Mouse (Mus musculus) intestine, embryonic 15.5 days (tissue): Measurements from ENCODE around the gene Smyd3. TPM values are rescaled to one million over a fixed set of nuclear protein-coding genes. Genes with fewer than 3 reads are reported as not detected.
"Not testable (repeated sequence)": the region's sequence is repeated elsewhere in the genome, so short reads cannot be mapped to it uniquely, and the experiment has no call there.

Experiments used
- ATAC-seq: fragments of 200-750 bp; cut with Nextera tagmentation; 2 replicates; pipeline ENCODE4 v1.8.0; 2017; ENCODE audit warnings: moderate TSS enrichment, moderate library complexity
- H3K27ac ChIP-seq: fragments of 300-500 bp; sonication (generic); 2 replicates; pipeline ENCODE4 v1.5.1; 2015; ENCODE audit warnings: mild to moderate bottlenecking, inconsistent platforms
- H3K27me3 ChIP-seq: fragments of 300-500 bp; sonication (generic); replicated peaks from 2 replicates; pipeline ENCODE4 v1.6.1; 2015; ENCODE audit warnings: inconsistent platforms
- H3K36me3 ChIP-seq: fragments of 300-500 bp; sonication (generic); 2 replicates; pipeline ENCODE4 v1.6.1; 2015; ENCODE audit warnings: inconsistent platforms
- H3K4me1 ChIP-seq: fragments of 300-500 bp; sonication (generic); replicated peaks from 2 replicates; pipeline ENCODE4 v1.6.1; 2015; ENCODE audit warnings: inconsistent platforms
- H3K4me2 ChIP-seq: fragments of 300-500 bp; sonication (generic); replicated peaks from 2 replicates; pipeline ENCODE4 v1.6.1; 2015; ENCODE audit warnings: mild to moderate bottlenecking, inconsistent platforms
- H3K4me3 ChIP-seq: fragments of 300-500 bp; sonication (generic); replicated peaks from 2 replicates; pipeline ENCODE4 v1.5.1; 2015; ENCODE audit warnings: inconsistent platforms
- H3K9ac ChIP-seq: fragments of 300-500 bp; sonication (generic); 2 replicates; pipeline ENCODE4 v1.6.1; 2015; ENCODE audit warnings: inconsistent platforms
- H3K9me3 ChIP-seq: fragments of 300-500 bp; sonication (generic); 2 replicates; pipeline ENCODE4 v1.6.1; 2016; ENCODE audit warnings: inconsistent platforms
- WGBS: fragments of 180-500 bp; shearing (Covaris S2); methylation state at CpG from one replicate; pipeline ENCODE4 v1.1.7; 2015; 5-methylcytosine and 5-hydroxymethylcytosine counted together
- polyA plus RNA-seq: library from polyadenylated mRNA; unstranded; fragments of >200 nt; fragmentation: Nextera tagmentation; extraction: Ambion mirVana; gene quantifications from 2 replicates; pipeline ENCODE4 v1.2.1, GENCODE M21; 2015

Smyd3 gene
- polyA plus RNA-seq, 1 experiment from 2014 or later: 18.1 TPM

DNA sequence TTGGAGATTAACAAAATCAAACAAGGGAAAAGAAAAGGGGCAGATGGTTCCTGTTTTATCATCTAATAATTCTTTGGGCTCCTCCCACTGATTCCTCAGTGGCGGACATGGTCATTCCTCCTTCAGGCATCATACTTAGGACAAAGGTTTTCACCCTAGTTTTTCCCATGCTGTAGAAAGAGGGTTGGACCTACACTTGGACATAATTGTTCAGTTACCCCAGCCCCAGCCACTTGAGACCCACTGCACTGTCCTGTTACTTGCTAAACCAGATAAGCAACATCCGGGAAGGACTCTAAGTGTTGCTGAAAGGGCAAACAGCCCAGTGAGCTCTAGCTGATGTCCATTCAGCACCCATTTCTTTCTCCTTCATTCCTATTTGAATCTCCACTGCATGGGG is 327.0 kb downstream of the Smyd3 start:
- Histone ChIP-seq H3K4me1 (no peaks in the 10 kb centered on the region), H3K9me3 (no peaks in the 10 kb centered on the region), H3K36me3 (no peaks in the 10 kb centered on the region), H3K27me3 (no peaks in the 10 kb centered on the region), H3K9ac (no peak overlapping the region), H3K4me2 (no peak overlapping the region), H3K27ac (no peak overlapping the region), H3K4me3 (no peak overlapping the region)
- 64% methylated on average over 2 of the region's 2 CpGs for whole genome bisulfite sequencing
- ATAC-seq: no peak

DNA sequence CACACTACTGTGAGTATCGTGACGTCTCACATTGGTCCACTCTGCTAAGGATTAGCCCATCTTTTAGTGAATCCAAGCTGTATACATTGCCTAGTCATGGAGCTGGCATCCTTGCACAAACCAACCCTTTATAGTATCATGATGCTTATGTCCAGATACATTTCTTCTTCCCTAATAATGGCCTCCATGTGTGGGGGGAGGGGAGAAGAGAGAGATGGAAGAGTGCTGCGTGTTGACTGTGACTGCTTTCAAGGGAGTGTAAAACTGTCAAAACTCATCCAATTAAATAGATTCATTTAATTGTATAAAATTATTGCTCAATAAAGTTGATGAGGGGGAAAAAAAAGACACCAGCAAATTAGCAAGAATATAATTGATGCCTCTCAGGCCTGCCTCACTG is 330.7 kb downstream of the Smyd3 start:
- H3K4me2 ChIP-seq: no peak overlapping the region
- no peaks in the 10 kb centered on the region for H3K27me3 ChIP-seq
- WGBS: 89% methylated on average over 3 of the region's 3 CpGs
- H3K36me3 ChIP-seq: no peaks in the 10 kb centered on the region
- no peak overlapping the region for H3K27ac ChIP-seq
- no peak overlapping the region for H3K4me3 ChIP-seq
- H3K9ac ChIP-seq: no peak overlapping the region
- H3K4me1 ChIP-seq: no peaks in the 10 kb centered on the region
- no peak for ATAC-seq
- H3K9me3 ChIP-seq: no peaks in the 10 kb centered on the region

DNA sequence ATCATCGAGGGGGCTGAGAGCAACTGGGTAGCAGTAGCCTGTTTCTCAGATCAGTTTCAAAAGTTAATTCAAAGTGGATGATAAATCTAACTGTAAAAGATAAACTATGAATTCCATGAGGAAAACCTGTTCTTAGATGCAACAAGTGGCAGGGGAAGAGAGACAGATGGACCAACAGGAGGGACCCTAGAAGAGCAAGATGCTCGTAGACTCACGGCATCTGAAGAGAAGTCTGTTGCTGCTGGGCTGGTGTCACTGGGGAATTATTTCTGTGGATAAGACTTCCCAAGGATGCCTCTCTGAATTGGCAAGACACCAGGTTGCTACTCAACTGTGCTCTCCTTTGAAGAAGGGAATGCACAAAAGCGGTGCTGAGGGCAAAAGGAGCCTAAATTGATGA is 333.2 kb downstream of the Smyd3 start:
- no peak for ATAC-seq
- Histone ChIP-seq H3K4me2 (no peak overlapping the region), H3K4me3 (no peak overlapping the region), H3K9me3 (no peaks in the 10 kb centered on the region), H3K27ac (no peak overlapping the region), H3K27me3 (no peaks in the 10 kb centered on the region), H3K9ac (no peak overlapping the region), H3K36me3 (no peaks in the 10 kb centered on the region), H3K4me1 (no peaks in the 10 kb centered on the region)
- 73% methylated on average over 4 of the region's 4 CpGs for WGBS

DNA sequence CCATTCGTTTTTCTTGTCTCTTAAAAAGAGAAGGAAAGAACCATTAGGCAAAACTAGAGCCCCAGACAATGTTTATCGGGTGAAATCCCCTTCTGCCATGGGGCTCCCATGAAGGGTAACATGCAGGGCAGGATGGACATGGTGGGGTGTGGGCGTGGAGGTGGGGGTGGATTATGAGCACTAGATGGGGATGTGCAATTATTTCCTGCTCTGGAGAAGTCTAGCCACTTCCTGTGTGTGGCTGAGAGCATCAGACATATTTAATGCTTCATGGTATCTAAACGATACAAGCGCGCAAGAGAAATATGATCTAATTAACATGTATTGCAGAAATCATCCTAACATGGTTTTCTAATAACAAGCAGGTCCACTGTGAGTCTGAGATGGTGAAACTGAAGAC is 334.3 kb downstream of the Smyd3 start:
- 80% methylated on average over 6 of the region's 6 CpGs for WGBS

DNA sequence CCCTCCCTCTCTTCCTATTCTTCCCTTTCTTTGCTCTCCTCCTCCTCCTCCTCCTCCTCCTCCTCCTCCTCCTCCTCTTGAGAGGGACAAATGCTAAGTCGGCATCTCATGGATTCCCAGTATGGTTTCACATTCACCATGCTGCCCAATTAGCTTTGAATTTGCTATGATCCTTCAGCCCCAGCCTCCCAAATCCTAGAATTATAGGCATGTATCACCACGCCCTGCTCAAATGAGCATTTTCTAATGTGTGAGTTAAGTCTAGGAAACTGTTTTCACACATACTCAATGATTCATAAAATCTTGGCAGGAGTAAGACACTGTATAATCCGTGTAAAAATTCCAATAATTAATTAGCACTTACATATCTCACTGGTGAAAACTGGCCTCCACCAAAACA is 337.3 kb downstream of the Smyd3 start:
- Histone ChIP-seq H3K4me2 (no peak overlapping the region), H3K9ac (no peak overlapping the region), H3K27ac (no peak overlapping the region), H3K4me3 (no peak overlapping the region), H3K4me1 (no peaks in the 10 kb centered on the region), H3K27me3 (no peaks in the 10 kb centered on the region), H3K36me3 (no peaks in the 10 kb centered on the region), H3K9me3 (no peaks in the 10 kb centered on the region)
- WGBS: 79% methylated on average over 3 of the region's 3 CpGs
- ATAC-seq: no peak

More for the DNA sequence above, 334.3 kb downstream of the Smyd3 start:
- ATAC-seq: no peak
- Histone ChIP-seq H3K9me3 (no peaks in the 10 kb centered on the region), H3K27me3 (no peaks in the 10 kb centered on the region), H3K4me2 (no peak overlapping the region), H3K4me1 (no peaks in the 10 kb centered on the region), H3K36me3 (no peaks in the 10 kb centered on the region), H3K27ac (no peak overlapping the region), H3K4me3 (no peak overlapping the region), H3K9ac (no peak overlapping the region)

DNA sequence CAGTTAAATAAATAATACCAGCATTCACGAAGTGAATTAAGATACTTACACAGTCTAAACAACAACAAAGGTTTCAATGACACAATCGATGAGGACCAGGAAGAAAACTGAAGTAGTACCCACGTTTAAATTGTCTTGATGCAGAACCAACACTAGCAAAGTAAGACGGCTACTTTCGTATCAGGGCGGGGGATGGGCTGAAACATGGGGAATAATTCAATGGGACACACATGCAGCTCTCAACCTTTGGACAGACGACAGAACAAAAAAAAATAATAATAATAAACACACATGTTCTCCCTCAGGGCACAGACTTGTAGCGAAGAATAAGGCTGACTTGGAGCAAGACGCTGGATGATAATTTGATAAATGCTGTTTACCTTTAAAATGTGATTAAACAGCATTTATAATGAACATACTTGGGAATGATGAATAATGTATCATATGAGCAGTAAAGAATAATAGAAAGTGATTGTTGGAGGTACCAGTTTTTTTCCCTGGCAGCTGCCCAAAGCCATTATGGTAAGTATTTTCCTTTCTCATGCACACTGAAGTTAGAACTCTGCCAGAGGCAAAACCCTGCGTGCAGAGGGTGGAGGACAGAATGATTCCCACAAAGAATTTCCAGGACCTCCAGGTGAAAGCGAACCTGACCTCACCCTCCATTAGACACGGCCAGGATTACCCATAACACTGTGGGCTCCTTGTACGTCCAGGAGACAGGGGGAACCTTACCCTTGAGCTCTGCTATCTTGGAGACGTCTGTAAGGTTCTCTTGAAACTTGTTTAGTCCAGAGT is 340.8 kb downstream of the Smyd3 start:
- no peaks in the 10 kb centered on the region for H3K9me3 ChIP-seq
- WGBS: 62% methylated on average over 14 of the region's 14 CpGs
- H3K4me2 ChIP-seq: no peak overlapping the region
- no peaks in the 10 kb centered on the region for H3K4me1 ChIP-seq
- no peak overlapping the region for H3K4me3 ChIP-seq
- no peak overlapping the region for H3K9ac ChIP-seq
- H3K36me3 ChIP-seq: no peaks in the 10 kb centered on the region
- H3K27me3 ChIP-seq: no peaks in the 10 kb centered on the region
- no peak overlapping the region for H3K27ac ChIP-seq
- ATAC-seq: no peak

DNA sequence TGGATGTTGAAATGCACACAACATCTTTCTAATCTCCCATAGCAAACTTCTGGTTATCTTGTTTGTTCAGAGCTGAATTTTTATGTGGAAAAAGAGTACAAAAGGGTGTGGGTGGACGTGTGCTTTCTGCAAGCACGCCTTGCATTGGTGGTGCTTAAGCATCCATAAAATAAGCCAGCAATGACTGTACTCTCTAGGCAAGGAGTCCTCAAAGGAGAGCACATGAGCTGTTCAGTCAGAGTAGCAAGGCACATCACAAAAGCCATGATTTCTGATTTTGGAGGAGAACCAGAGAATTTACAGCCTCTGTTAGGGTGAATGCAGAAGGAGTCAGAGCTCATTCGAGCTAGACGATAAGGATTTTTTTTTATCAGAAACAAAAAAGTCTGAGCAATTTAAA is 343.6 kb downstream of the Smyd3 start:
- no peaks in the 10 kb centered on the region for H3K9me3 ChIP-seq
- ATAC-seq: no peak
- H3K4me2 ChIP-seq: no peak overlapping the region
- H3K9ac ChIP-seq: no peak overlapping the region
- H3K4me1 ChIP-seq: no peaks in the 10 kb centered on the region
- H3K27me3 ChIP-seq: no peaks in the 10 kb centered on the region
- no peak overlapping the region for H3K27ac ChIP-seq
- 56% methylated on average over 4 of the region's 4 CpGs for WGBS
- no peaks in the 10 kb centered on the region for H3K36me3 ChIP-seq
- H3K4me3 ChIP-seq: no peak overlapping the region

DNA sequence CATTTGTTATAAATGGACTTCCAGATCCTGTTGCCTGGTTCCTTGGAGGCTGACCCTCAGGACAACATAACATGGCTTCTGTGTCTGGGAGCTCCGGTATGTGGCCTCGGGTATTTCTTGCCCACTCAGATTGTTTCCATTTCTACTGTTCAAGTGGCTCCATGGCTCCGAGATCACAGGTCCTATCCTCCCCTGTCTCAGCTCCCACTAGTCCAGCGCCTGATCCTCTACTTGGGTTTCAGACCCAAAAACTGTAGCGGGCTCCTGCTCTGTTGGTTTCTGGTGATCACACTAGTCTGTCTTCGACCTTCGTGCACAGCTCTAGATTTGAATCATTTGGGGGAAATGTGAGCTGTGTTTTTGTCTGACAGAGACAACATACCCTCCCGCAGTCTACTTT is 347.3 kb downstream of the Smyd3 start:
- H3K4me3 ChIP-seq: no peak overlapping the region
- ATAC-seq: no peak
- H3K9ac ChIP-seq: no peak overlapping the region
- H3K27me3 ChIP-seq: no peaks in the 10 kb centered on the region
- WGBS: 87% methylated on average over 8 of the region's 8 CpGs
- no peak overlapping the region for H3K27ac ChIP-seq
- H3K36me3 ChIP-seq: no peaks in the 10 kb centered on the region
- no peak overlapping the region for H3K4me2 ChIP-seq
- no peaks in the 10 kb centered on the region for H3K9me3 ChIP-seq
- H3K4me1 ChIP-seq: no peaks in the 10 kb centered on the region

DNA sequence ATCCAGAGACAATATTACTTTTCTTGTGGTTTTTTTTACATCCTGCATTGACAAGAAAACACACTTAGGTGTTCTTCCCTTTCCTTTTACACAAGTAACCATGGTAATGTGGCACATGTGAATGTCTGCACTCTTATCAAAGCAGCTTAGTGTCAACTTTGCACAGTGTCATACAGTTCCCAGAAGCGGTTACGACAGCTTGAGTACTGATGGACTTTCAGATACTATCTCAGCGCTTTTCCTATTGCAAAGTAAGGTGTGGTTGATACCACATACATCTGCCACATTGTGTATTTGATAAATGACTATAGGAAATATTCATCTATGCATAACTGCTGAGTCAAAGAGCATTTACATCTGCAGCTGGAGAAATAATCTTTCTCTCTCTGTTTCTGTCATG is 348.1 kb downstream of the Smyd3 start:
- no peak overlapping the region for H3K4me3 ChIP-seq
- peak; percentile 94 for ATAC-seq
- H3K9me3 ChIP-seq: no peaks in the 10 kb centered on the region
- WGBS: 73% methylated on average over 3 of the region's 3 CpGs
- H3K27me3 ChIP-seq: no peaks in the 10 kb centered on the region
- H3K9ac ChIP-seq: no peak overlapping the region
- no peak overlapping the region for H3K27ac ChIP-seq
- H3K4me1 ChIP-seq: no peaks in the 10 kb centered on the region
- H3K4me2 ChIP-seq: no peak overlapping the region
- H3K36me3 ChIP-seq: no peaks in the 10 kb centered on the region

DNA sequence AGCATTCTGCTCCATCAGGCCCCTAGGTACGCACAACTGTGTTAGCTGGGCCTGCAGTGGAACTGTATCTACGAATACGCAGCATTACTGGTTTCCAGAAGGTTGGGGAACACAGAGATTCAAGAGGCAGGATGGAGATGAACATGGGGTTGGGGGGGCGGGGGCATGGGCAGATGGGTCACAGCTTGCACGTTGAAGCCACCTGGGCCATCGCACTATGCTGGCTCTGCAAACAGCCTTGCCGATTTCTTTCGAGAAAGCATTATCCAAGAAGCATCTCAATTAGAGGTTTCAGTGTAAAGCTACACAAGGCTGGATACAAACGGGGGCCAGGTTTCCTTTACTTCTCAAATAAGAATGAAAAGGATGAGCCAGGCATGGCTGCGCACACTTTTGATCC is 348.7 kb downstream of the Smyd3 start:
- Histone ChIP-seq H3K27ac (no peak overlapping the region), H3K4me3 (no peak overlapping the region), H3K4me1 (no peaks in the 10 kb centered on the region), H3K27me3 (no peaks in the 10 kb centered on the region), H3K9me3 (no peaks in the 10 kb centered on the region), H3K9ac (no peak overlapping the region), H3K4me2 (no peak overlapping the region), H3K36me3 (no peaks in the 10 kb centered on the region)
- 79% methylated on average over 10 of the region's 10 CpGs for WGBS
- no peak for ATAC-seq

DNA sequence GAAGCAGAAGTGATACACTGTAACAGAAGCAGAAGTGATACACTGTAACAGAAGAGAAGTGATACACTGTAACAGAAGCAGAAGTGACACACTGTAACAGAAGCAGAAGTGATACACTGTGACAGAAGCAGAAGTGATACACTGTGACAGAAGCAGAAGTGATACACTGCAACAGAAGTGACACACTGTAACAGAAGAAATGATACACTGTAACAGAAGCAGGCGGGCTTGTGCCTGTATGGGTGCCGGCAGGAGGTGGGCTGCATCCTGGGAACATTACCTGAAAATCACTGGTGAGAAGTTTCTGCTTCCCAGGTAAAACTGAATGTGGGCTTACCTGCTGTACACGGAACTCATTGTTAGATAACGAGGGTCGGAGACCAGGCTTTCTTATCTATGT is 353.6 kb downstream of the Smyd3 start:
- 78% methylated on average over 5 of the region's 5 CpGs for WGBS

DNA sequence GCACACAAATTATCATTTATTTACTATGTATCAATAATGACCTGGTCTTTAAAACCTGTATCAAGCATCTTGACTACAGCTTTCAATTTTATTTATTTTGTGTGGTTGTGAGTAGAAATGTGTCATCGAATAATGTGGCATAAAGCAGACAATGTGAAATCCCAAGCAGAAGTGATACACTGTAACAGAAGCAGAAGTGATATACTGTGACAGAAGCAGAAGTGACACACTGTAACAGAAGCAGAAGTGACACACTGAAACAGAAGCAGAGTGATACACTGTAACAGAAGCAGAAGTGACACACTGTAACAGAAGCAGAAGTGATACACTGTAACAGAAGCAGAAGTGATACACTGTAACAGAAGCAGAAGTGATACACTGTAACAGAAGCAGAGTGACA is 355.1 kb downstream of the Smyd3 start:
- H3K9ac ChIP-seq, H3K36me3 ChIP-seq, H3K27ac ChIP-seq, H3K4me2 ChIP-seq, H3K27me3 ChIP-seq, H3K4me3 ChIP-seq, H3K9me3 ChIP-seq, ATAC-seq, H3K4me1 ChIP-seq: not testable (repeated sequence)
- WGBS: 92% methylated on average over 1 of the region's 1 CpGs

More for the DNA sequence above, 353.6 kb downstream of the Smyd3 start:
- H3K4me1 ChIP-seq, H3K36me3 ChIP-seq, H3K9ac ChIP-seq, H3K4me2 ChIP-seq, H3K27me3 ChIP-seq, H3K4me3 ChIP-seq, ATAC-seq, H3K9me3 ChIP-seq, H3K27ac ChIP-seq: not testable (repeated sequence)

DNA sequence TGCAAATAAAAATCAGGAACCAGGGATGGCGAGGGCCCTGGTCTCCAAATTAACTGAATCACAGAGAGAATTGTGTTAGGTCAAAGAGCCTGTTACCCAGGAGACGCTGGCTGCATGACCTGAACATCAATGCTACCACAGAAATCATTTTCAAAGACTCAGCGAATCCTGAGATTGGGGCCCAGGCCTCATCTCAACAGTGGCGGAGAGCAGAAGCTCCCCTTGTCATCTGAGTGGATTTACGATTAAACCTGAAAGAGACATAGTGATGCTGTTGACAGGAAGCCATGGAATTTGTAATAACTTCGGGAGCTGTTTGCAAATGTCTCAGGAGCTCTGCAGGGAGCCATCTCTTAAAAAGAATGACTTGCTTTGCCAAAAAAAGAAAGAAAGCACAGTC is 355.9 kb downstream of the Smyd3 start:
- no peak overlapping the region for H3K27ac ChIP-seq
- no peaks in the 10 kb centered on the region for H3K9me3 ChIP-seq
- H3K4me1 ChIP-seq: no peaks in the 10 kb centered on the region
- ATAC-seq: no peak
- WGBS: 49% methylated on average over 6 of the region's 6 CpGs
- no peak overlapping the region for H3K4me2 ChIP-seq
- no peak overlapping the region for H3K4me3 ChIP-seq
- no peak overlapping the region for H3K9ac ChIP-seq
- H3K36me3 ChIP-seq: no peaks in the 10 kb centered on the region
- H3K27me3 ChIP-seq: no peaks in the 10 kb centered on the region
